9 mouse cellular contexts compared by ENCODE assay signal in genomic region chr9:13323074-13323473, GRCm38 (mm10). TPM values are rescaled to one million over a fixed set of nuclear protein-coding genes. Genes with fewer than 3 reads are reported as not detected.
A peak's percentile ranks its signal among the peaks of the same experiment; 100 is the strongest.
DNase-seq lines count a peak whose midpoint lies in the region; ATAC-seq and TF ChIP-seq lines count a peak whose summit lies in the region.
"Had no signal": no experiment of that assay in that cellular context is flagged by ENCODE, and none has a peak within 500 bp of the region (broad histone marks: within the 10 kb centered on the region; RNA-seq: fewer than 3 reads in every experiment).

No protein-coding gene starts in this region.

- no peaks in the 10 kb centered on the region for H3K27me3 ChIP-seq in heart, embryonic 15.5 days
- H3K27me3 ChIP-seq in midbrain, embryonic 13.5 days, result no peaks in the 10 kb centered on the region
- H3K27me3 ChIP-seq in midbrain, embryonic 15.5 days (replicated peaks), result no peaks in the 10 kb centered on the region
- H3K27me3 ChIP-seq in stomach, embryonic 16.5 days (ENCODE audit: control insufficient read depth, insufficient read depth, low read length), result no peaks in the 10 kb centered on the region

- no peak overlapping the region for H3K4me2 ChIP-seq in heart, embryonic 15.5 days
- H3K4me2 ChIP-seq in midbrain, embryonic 13.5 days (replicated peaks), result no peak overlapping the region
- H3K4me2 ChIP-seq in midbrain, embryonic 15.5 days, result no peak overlapping the region
- no peak overlapping the region for H3K4me2 ChIP-seq in stomach, embryonic 16.5 days (ENCODE audit: low read depth, low read length)

- no peak overlapping the region for H3K4me3 ChIP-seq in heart, embryonic 15.5 days
- no peak overlapping the region for H3K4me3 ChIP-seq in midbrain, embryonic 13.5 days (replicated peaks)
- H3K4me3 ChIP-seq in midbrain, embryonic 15.5 days, result no peak overlapping the region
- H3K4me3 ChIP-seq in embryonic fibroblast, embryonic 13.5 days (ENCODE audit: insufficient read depth, low read length), result no peak overlapping the region
- H3K4me3 ChIP-seq in stomach, embryonic 16.5 days (replicated peaks; ENCODE audit: low read length), result no peak overlapping the region

- ATAC-seq in heart, embryonic 15.5 days (replicated peaks; ENCODE audit: insufficient number of reproducible peaks, insufficient read depth, low FRiP score, low read depth), result no peak
- ATAC-seq in midbrain, embryonic 13.5 days, result no peak
- ATAC-seq in midbrain, embryonic 15.5 days (replicated peaks), result no peak
- ATAC-seq in stomach, embryonic 16.5 days (ENCODE audit: insufficient read depth, low FRiP score), result no peak

- no peak for DNase-seq in heart, adult 11 months
- DNase-seq in cerebellum, adult 8-10 months, result no peak
- no peak for DNase-seq in spleen, postnatal 14 days (ENCODE audit: low spot score in 2 of 2)
- DNase-seq: gastrocnemius, postnatal 14 days had no signal

- no peak for TF ChIP-seq CTCF in embryonic fibroblast, embryonic 13.5 days (IDR thresholded peaks at IDR 0.05; ENCODE audit: borderline replicate concordance, insufficient read depth, low read length)

- H3K4me1 ChIP-seq in heart, embryonic 15.5 days (replicated peaks), result peaks cover 31% of the 10 kb centered on the region
- peaks cover 11% of the 10 kb centered on the region for H3K4me1 ChIP-seq in midbrain, embryonic 13.5 days (replicated peaks)
- peaks cover 6% of the 10 kb centered on the region for H3K4me1 ChIP-seq in midbrain, embryonic 15.5 days
- H3K4me1 ChIP-seq in embryonic fibroblast, embryonic 13.5 days (ENCODE audit: control insufficient read depth, insufficient read depth, low read length), result peaks cover 25% of the 10 kb centered on the region
- peaks cover 11% of the 10 kb centered on the region for H3K4me1 ChIP-seq in stomach, embryonic 16.5 days (ENCODE audit: control insufficient read depth, insufficient read depth, low read length)

- no peaks in the 10 kb centered on the region for H3K9me3 ChIP-seq in heart, embryonic 15.5 days (replicated peaks)
- H3K9me3 ChIP-seq in midbrain, embryonic 13.5 days, result no peaks in the 10 kb centered on the region
- no peaks in the 10 kb centered on the region for H3K9me3 ChIP-seq in midbrain, embryonic 15.5 days
- H3K9me3 ChIP-seq in stomach, embryonic 16.5 days (replicated peaks; ENCODE audit: control insufficient read depth, low read length), result no peaks in the 10 kb centered on the region

- H3K9ac ChIP-seq in heart, embryonic 15.5 days, result no peak overlapping the region
- H3K9ac ChIP-seq in midbrain, embryonic 13.5 days (replicated peaks), result no peak overlapping the region
- no peak overlapping the region for H3K9ac ChIP-seq in midbrain, embryonic 15.5 days
- H3K9ac ChIP-seq in stomach, embryonic 16.5 days (ENCODE audit: low read length), result no peak overlapping the region

- no peak for TF ChIP-seq POLR2A in embryonic fibroblast, embryonic 13.5 days (IDR thresholded peaks at IDR 0.05; ENCODE audit: low read depth, low read length)

- WGBS in heart, embryonic 15.5 days, result 47% methylated on average over 2 of the region's 2 CpGs
- WGBS in midbrain, embryonic 13.5 days, result 89% methylated on average over 2 of the region's 2 CpGs
- 83% methylated on average over 2 of the region's 2 CpGs for WGBS in midbrain, embryonic 15.5 days
- WGBS in stomach, embryonic 16.5 days, result 58% methylated on average over 2 of the region's 2 CpGs

- no peaks in the 10 kb centered on the region for H3K36me3 ChIP-seq in heart, embryonic 15.5 days
- H3K36me3 ChIP-seq in midbrain, embryonic 13.5 days, result no peaks in the 10 kb centered on the region
- H3K36me3 ChIP-seq in midbrain, embryonic 15.5 days (replicated peaks), result no peaks in the 10 kb centered on the region
- no peaks in the 10 kb centered on the region for H3K36me3 ChIP-seq in stomach, embryonic 16.5 days (ENCODE audit: control insufficient read depth, insufficient read depth, low read length)

- H3K27ac ChIP-seq in heart, embryonic 15.5 days, result peak overlapping the region; percentile 53
- H3K27ac ChIP-seq in midbrain, embryonic 13.5 days, result peak overlapping the region; percentile 60; the same call in 1 of the 2 replicates
- no peak overlapping the region for H3K27ac ChIP-seq in midbrain, embryonic 15.5 days
- H3K27ac ChIP-seq in embryonic fibroblast, embryonic 13.5 days (ENCODE audit: insufficient read depth, low read length), result peak overlapping the region; percentile 93
- peak overlapping the region; percentile 67 for H3K27ac ChIP-seq in stomach, embryonic 16.5 days (ENCODE audit: low read length)

RNA-seq across cellular contexts. Expression of gene Maml2, which starts 25.3 kb away (rescaled TPM):
- polyA plus RNA-seq in heart, embryonic 15.5 days (2015; fragmentation: Nextera tagmentation; extraction: Ambion mirVana), result 9.5 and 10.1 TPM in 2 replicates
- polyA plus RNA-seq in midbrain, embryonic 13.5 days (2015; fragmentation: Nextera tagmentation; extraction: Ambion mirVana), result 11.0 and 11.5 TPM in 2 replicates
- 10.0 and 11.0 TPM in 2 replicates for polyA plus RNA-seq in midbrain, embryonic 15.5 days (2015; fragmentation: Nextera tagmentation; extraction: Ambion mirVana)
- 23.1 and 27.9 TPM in 2 replicates for polyA plus RNA-seq in embryonic fibroblast, embryonic 13.5 days (2011; ENCODE audit: insufficient read length, low read depth, missing spikeins)
- 8.9 and 9.6 TPM in 2 replicates for polyA plus RNA-seq in stomach, embryonic 16.5 days (2015; fragmentation: Nextera tagmentation; extraction: Ambion mirVana)
